Mouse (Mus musculus): ENCODE measurements around the gene Chmp6.

DNA sequence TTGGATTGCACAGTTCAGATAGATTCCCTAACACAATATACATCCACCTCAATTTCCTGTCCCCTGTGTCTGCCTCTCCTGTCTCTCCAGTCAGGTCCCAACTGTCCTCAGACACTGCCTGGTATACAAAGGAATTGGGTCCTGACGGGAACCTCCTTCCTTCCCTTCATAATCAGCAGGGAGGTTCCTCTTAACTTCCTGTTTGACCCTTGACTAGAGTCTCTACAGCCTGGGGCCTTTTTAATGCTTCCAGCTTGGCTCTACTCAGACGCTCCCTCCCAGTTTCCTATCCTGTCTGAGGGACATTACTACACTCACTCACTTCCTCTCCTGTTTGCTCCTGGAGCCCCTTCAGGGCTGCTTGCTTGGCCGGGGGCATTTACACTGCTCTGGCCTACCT lies 42.2 kb downstream of the Chmp6 start:
- no peak for TF ChIP-seq CTCF (IDR thresholded peaks at IDR 0.05; ENCODE audit: borderline replicate concordance, insufficient read depth, low read depth, low read length)
- TF ChIP-seq POLR2A (IDR thresholded peaks at IDR 0.05; ENCODE audit: borderline replicate concordance, insufficient read depth, low read length): no peak
